Mouse (Mus musculus) left cerebral cortex, postnatal 36 days (tissue): ENCODE results near the gene Tomm5. TPM values are rescaled to one million over a fixed set of nuclear protein-coding genes. Genes with fewer than 3 reads are reported as not detected.
"Not testable (repeated sequence)": the region's sequence is repeated elsewhere in the genome, so short reads cannot be mapped to it uniquely, and the experiment has no call there.

Source experiments
- DNase-seq, 2 experiments: peaks; one replicate each; pipeline ENCODE4 v3.0.0; 2021 to 2022; ENCODE audit warnings: low spot score in 2 of 2, mixed read lengths in 1 of 2
- intact Hi-C: fragments of 180-260 bp; cut with DNase I; formaldehyde crosslinking; loops from one replicate; pipeline ENCODE4 v1.15.1; 2025
- total RNA-seq, 2 experiments: library from RNA; stranded (reverse); gene quantifications; 2 replicates each; pipeline ENCODE4 v1.2.3; 2021

Gene Tomm5
- total RNA-seq, 2 experiments from 2014 or later = 63.4 to 70.2 TPM

DNA sequence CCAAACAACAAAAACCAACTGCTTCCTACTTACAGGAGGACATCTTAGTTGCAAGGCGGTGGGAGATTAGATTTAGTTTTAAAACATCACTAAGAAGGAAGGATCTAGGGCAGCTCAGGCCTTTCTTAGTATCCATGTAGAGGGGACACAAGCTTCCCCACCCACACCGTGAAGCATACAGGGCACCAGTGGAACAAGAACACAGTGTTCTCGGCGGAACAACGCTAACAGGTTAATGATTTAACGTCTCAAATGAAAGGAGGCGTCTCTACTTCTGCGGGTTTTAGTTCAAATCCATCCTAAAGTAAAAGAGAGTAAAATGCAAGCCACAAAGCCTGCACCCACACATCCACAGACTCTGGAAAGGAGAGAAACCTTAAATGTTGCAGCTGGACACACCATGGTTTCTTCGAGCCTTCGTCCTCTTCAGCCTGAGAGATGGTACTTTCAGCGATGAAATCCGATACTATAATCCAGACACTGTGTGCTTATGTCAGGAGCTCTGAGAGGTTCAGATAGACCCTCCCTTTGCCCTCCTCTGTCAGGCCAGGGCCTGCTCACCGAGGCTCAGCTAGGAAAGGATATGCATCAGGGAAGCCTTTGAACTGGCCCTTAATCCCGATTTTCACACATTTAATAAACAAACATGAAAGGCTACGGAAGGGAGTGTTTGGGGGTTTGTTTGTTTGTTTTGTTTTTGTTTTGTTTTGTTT lies 35.5 kb downstream of the Tomm5 start:
- intact Hi-C loops = no loop called here
- DNase-seq = no peak

DNA sequence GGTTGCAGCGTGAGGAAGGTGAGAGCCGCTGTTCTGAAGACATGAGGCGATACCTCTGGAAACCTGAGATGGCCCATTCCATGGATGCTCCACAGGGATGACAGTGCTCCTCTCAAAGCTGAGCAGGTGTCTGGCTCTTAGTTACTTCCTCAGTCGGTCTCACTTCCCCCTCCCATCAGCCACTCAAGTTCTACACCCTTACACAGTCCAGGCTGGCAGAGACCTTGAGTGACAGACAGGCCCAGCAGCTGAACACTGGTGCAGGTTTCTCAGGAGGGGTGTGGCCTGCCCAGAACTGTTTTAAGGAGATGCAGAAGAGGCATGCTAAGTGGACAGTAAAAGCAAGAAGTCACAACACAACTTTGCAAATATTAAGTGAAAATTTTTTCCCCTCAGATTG lies 40.2 kb downstream of the Tomm5 start:
- intact Hi-C loops = no loop called here
- no peak for DNase-seq

DNA sequence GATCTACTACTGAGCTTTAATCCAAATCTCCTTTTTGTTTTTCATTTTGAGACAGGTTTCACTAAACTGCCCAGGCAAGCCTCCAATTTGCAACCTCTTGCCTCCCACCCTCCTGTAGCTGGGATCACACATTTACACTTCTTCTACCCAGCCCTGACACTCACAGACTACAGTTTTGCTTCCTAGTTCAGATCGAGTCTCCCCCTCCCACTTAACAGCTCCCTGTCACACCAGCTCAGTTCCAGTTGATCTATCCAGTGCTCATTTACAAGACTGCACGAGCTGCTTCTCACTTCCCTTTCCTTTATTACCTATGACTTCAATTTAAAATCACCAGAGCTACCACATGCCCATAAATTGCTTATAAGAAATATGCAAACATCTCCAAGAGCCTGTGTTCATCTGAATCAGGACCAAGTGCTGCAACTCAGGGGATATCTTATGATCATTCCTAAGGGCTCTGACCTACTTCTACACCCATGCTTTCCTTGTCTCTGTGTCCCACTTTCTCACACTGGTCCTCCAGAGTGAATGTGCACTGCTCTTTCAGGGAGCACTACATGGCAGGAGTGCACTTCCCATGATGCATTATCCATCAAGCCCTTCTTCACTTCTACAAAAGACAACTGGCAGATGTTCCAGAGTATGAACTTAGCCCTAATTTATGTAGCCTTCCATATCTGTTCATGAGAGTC lies 41.7 kb downstream of the Tomm5 start:
- intact Hi-C loops = no loop called here

DNA sequence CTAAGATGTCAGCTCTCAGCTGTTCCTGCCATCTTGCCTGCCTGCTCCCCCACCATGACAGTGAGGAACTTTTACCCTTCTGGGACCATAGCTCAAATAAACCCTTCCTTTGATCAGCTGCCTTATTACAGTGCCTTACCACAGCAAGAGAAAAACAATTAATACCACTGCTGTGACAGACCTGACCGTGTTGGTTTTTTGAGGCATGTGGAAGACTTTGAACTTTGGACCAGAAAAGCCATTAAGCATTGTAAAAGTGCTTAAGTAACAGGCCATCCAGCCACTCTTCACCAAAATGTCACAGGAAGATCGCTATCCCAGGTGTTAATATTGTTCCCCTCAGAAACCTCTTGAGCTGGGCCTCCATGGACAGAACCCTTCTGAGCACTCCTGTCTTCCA lies 43.3 kb downstream of the Tomm5 start:
- intact Hi-C loops = no loop called here
- no peak for DNase-seq

More for the DNA sequence above, 41.7 kb downstream of the Tomm5 start:
- DNase-seq = no peak

DNA sequence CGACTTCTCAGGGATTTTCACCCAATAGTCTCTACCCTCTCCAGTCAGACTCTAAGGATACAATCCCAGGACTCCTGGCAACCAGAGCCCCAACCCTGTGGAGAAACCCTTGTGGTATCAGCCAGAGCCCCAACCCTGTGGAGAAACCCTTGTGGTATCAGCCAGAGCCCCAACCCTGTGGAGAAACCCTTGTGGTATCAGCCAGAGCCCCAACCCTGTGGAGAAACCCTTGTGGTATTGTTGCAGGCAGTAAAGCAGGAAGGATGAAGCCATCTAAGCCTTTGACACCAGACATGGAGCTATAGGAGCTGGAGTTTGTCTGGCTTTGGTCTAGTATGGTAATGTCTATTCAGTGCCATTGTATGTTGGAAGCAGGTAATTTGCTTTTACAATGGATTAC lies 44.1 kb downstream of the Tomm5 start:
- intact Hi-C loops = not testable (repeated sequence)

DNA sequence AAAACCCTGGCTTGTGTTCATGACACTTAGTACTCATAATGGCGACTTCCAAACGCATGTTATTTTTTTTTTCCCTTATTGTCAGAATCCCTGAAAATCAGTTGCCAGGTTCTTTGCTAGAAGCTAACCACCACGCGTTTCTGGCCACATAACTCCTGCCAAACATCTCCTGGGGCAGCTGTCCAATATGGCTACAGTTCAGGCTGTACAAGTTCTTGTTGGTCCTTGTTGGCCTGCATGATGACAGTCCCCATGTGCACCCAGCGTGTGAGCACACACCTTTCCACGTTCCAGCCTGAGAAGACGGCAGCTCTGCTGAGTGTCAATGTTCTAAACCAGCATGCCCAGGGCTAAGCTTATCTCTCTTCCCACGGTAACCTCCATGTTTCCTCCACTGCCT lies 52.5 kb downstream of the Tomm5 start:
- no peak for DNase-seq
- intact Hi-C loops = no loop called here

More for the DNA sequence above, 44.1 kb downstream of the Tomm5 start:
- DNase-seq = not testable (repeated sequence)

Other genes with a start within 250 kb of the Tomm5 start
- 10 to 100 TPM; 23.5 to 31.0 TPM for gene Grhpr, start 126.7 kb downstream of the Tomm5 start, total RNA-seq
- gene Zbtb5, start 95.7 kb downstream of the Tomm5 start, total RNA-seq = 1 to 10 TPM; 8.0 to 8.8 TPM
- gene Polr1e, start 89.5 kb downstream of the Tomm5 start, total RNA-seq = 10 to 100 TPM; 10.9 to 13.5 TPM
- 10 to 100 TPM; 30.3 to 34.8 TPM for gene Fbxo10, start 23.5 kb downstream of the Tomm5 start, total RNA-seq
- 10 to 100 TPM; 11.7 to 16.4 TPM for gene Frmpd1, start 76.8 kb upstream of the Tomm5 start, total RNA-seq
- 10 to 100 TPM; 15.0 to 17.8 TPM for gene Trmt10b, start 189.0 kb upstream of the Tomm5 start, total RNA-seq
- 10 to 100 TPM; 19.3 to 22.7 TPM for gene Dcaf10, start 234.0 kb upstream of the Tomm5 start, total RNA-seq
- 10 to 100 TPM; 12.3 to 17.8 TPM for gene Exosc3, start 234.6 kb upstream of the Tomm5 start, total RNA-seq